In the genomic region with DNA sequence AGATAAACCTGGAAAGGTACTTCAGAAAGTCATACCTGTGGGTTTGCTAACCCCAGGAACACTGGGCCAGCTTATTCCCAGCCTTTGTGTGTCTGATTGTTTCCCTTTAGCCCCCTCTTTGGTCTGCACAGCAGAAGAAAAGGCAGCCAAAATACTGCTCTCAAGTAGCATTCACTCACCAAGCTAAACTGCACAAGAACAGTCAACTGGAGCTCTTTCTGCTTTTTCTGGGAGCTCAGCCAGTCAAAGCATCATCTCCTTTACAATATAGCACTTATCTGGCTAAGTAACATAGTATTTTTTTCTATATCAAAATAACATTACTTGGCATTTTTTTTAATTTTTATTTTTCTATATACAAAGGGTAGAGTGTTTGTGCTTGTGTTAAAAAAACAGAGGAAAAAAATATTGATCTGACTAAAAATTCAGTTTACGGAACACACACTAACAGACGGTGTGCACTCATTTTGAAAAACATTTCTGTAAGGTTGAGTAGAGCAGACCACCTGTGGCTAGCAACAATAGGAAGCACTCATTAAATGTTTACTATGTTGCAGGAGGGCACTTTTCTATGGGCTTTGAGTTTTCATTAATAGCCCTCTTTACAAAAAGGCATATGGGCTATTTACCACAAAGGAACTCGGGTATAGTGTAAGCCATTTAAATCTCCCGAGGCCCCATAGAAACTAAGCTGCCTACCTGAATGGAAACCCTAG, we compare ENCODE assay signal across 17 mouse cellular contexts.
DNase-seq lines count a peak whose midpoint lies in the region; ATAC-seq and TF ChIP-seq lines count a peak whose summit lies in the region.
"Had no signal": no experiment of that assay in that cellular context is flagged by ENCODE, and none has a peak within 500 bp of the region (broad histone marks: within the 10 kb centered on the region; RNA-seq: fewer than 3 reads in every experiment).

No protein-coding gene starts in this region.

- no peak; the same call in 1 of the 2 replicates for ATAC-seq in hindbrain, postnatal 0 days
- no peak for ATAC-seq in hindbrain, embryonic 12.5 days (ENCODE audit: low FRiP score)
- no peak for ATAC-seq in lung, embryonic 16.5 days (ENCODE audit: low read depth)
- peak; percentile 40; the same call in 1 of the 2 replicates for ATAC-seq in forebrain, embryonic 16.5 days
- no peak for ATAC-seq in stomach, embryonic 16.5 days (ENCODE audit: insufficient read depth, low FRiP score)
- ATAC-seq: inflammation-experienced regulatory T-cells, adult 6 months; midbrain, embryonic 16.5 days had no signal

- TF ChIP-seq CTCF in hindbrain, postnatal 0 days (IDR thresholded peaks at IDR 0.05; ENCODE audit: low read depth): no peak

- peak; percentile 44 for DNase-seq in hindbrain, postnatal 0 days (ENCODE audit: low spot score)
- DNase-seq in lung, postnatal 14 days: no peak
- no peak for DNase-seq in urinary bladder, adult 18-20 months (ENCODE audit: low spot score in 2 of 2)
- no peak for DNase-seq in embryo, embryonic 9.5 days (ENCODE audit: extremely low spot score)
- DNase-seq: adrenal gland, postnatal 14 days; cerebellum, postnatal 25 days; gastrocnemius, postnatal 14 days; lung, adult 2 months had no signal

- H3K4me1 ChIP-seq in hindbrain, postnatal 0 days (ENCODE audit: insufficient read depth, low read length): no peaks in the 10 kb centered on the region
- H3K4me1 ChIP-seq in hindbrain, embryonic 12.5 days: no peaks in the 10 kb centered on the region
- no peaks in the 10 kb centered on the region for H3K4me1 ChIP-seq in lung, embryonic 16.5 days (replicated peaks; ENCODE audit: control insufficient read depth, insufficient read depth, low read length)
- H3K4me1 ChIP-seq in forebrain, embryonic 16.5 days (replicated peaks; ENCODE audit: control insufficient read depth, insufficient read depth, low read length): 0 out of 2 replicates have a peak, but pooled peaks cover 2% of the 10 kb centered on the region
- peaks cover 5% of the 10 kb centered on the region; the same call in 1 of the 2 replicates for H3K4me1 ChIP-seq in stomach, embryonic 16.5 days (ENCODE audit: control insufficient read depth, insufficient read depth, low read length)

- no peaks in the 10 kb centered on the region for H3K27me3 ChIP-seq in hindbrain, postnatal 0 days (ENCODE audit: insufficient read depth, low read length)
- no peaks in the 10 kb centered on the region for H3K27me3 ChIP-seq in hindbrain, embryonic 12.5 days
- no peaks in the 10 kb centered on the region for H3K27me3 ChIP-seq in lung, embryonic 16.5 days (ENCODE audit: control insufficient read depth, insufficient read depth, low read depth, low read length)
- H3K27me3 ChIP-seq in forebrain, embryonic 16.5 days (replicated peaks; ENCODE audit: control insufficient read depth, insufficient read depth, low read length): no peaks in the 10 kb centered on the region
- no peaks in the 10 kb centered on the region for H3K27me3 ChIP-seq in stomach, embryonic 16.5 days (ENCODE audit: control insufficient read depth, insufficient read depth, low read length)
- H3K27me3 ChIP-seq: embryonic facial prominence, embryonic 13.5 days had no signal

- 39% methylated on average over 4 of the region's 4 CpGs for WGBS in hindbrain, postnatal 0 days
- 66% methylated on average over 4 of the region's 4 CpGs for WGBS in hindbrain, embryonic 12.5 days
- 83% methylated on average over 4 of the region's 4 CpGs for WGBS in lung, embryonic 16.5 days
- 20% methylated on average over 4 of the region's 4 CpGs for WGBS in forebrain, embryonic 16.5 days
- 83% methylated on average over 4 of the region's 4 CpGs for WGBS in stomach, embryonic 16.5 days

- no peak overlapping the region for H3K9ac ChIP-seq in hindbrain, postnatal 0 days (replicated peaks; ENCODE audit: low read length)
- H3K9ac ChIP-seq in hindbrain, embryonic 12.5 days: no peak overlapping the region
- H3K9ac ChIP-seq in lung, embryonic 16.5 days (ENCODE audit: low read length): no peak overlapping the region
- H3K9ac ChIP-seq in forebrain, embryonic 16.5 days (replicated peaks; ENCODE audit: low read depth, low read length): no peak overlapping the region
- H3K9ac ChIP-seq in stomach, embryonic 16.5 days (ENCODE audit: low read length): no peak overlapping the region
- H3K9ac ChIP-seq: embryonic facial prominence, embryonic 13.5 days had no signal

- no peak overlapping the region for H3K4me2 ChIP-seq in hindbrain, postnatal 0 days (ENCODE audit: low read depth, low read length)
- H3K4me2 ChIP-seq in hindbrain, embryonic 12.5 days (replicated peaks): no peak overlapping the region
- H3K4me2 ChIP-seq in lung, embryonic 16.5 days (ENCODE audit: low read depth, low read length): no peak overlapping the region
- no peak overlapping the region for H3K4me2 ChIP-seq in forebrain, embryonic 16.5 days (ENCODE audit: low read length)
- no peak overlapping the region for H3K4me2 ChIP-seq in stomach, embryonic 16.5 days (ENCODE audit: low read depth, low read length)
- H3K4me2 ChIP-seq: embryonic facial prominence, embryonic 13.5 days had no signal

- no peak overlapping the region for H3K4me3 ChIP-seq in hindbrain, postnatal 0 days (ENCODE audit: low read length)
- H3K4me3 ChIP-seq in hindbrain, embryonic 12.5 days: no peak overlapping the region
- H3K4me3 ChIP-seq in lung, embryonic 16.5 days (ENCODE audit: low read length): no peak overlapping the region
- H3K4me3 ChIP-seq in forebrain, embryonic 16.5 days (replicated peaks; ENCODE audit: low read length): no peak overlapping the region
- no peak overlapping the region for H3K4me3 ChIP-seq in stomach, embryonic 16.5 days (replicated peaks; ENCODE audit: low read length)
- H3K4me3 ChIP-seq: embryonic facial prominence, embryonic 13.5 days; left cerebral cortex, adult 2 months had no signal

- H3K27ac ChIP-seq in hindbrain, postnatal 0 days: no peak overlapping the region; the same call in 1 of the 2 replicates
- H3K27ac ChIP-seq in hindbrain, embryonic 12.5 days: no peak overlapping the region
- peak overlapping the region; percentile 57; the same call in 1 of the 2 replicates for H3K27ac ChIP-seq in lung, embryonic 16.5 days (ENCODE audit: low read length)
- no peak overlapping the region for H3K27ac ChIP-seq in forebrain, embryonic 16.5 days (ENCODE audit: low read length)
- H3K27ac ChIP-seq in stomach, embryonic 16.5 days (ENCODE audit: low read length): peak overlapping the region; percentile 47; the same call in 1 of the 2 replicates
- H3K27ac ChIP-seq: embryonic facial prominence, embryonic 13.5 days; left cerebral cortex, adult 2 months had no signal

- H3K36me3 ChIP-seq in hindbrain, postnatal 0 days (ENCODE audit: insufficient read depth, low read length): no peaks in the 10 kb centered on the region
- no peaks in the 10 kb centered on the region for H3K36me3 ChIP-seq in hindbrain, embryonic 12.5 days
- H3K36me3 ChIP-seq in lung, embryonic 16.5 days (ENCODE audit: control insufficient read depth, insufficient read depth, low read length): no peaks in the 10 kb centered on the region
- H3K36me3 ChIP-seq in forebrain, embryonic 16.5 days (ENCODE audit: control insufficient read depth, insufficient read depth): no peaks in the 10 kb centered on the region
- no peaks in the 10 kb centered on the region for H3K36me3 ChIP-seq in stomach, embryonic 16.5 days (ENCODE audit: control insufficient read depth, insufficient read depth, low read length)
- H3K36me3 ChIP-seq: embryonic facial prominence, embryonic 13.5 days; G1E had no signal

- H3K9me3 ChIP-seq in hindbrain, postnatal 0 days (ENCODE audit: low read length): no peaks in the 10 kb centered on the region
- H3K9me3 ChIP-seq in hindbrain, embryonic 12.5 days (replicated peaks): no peaks in the 10 kb centered on the region
- no peaks in the 10 kb centered on the region for H3K9me3 ChIP-seq in lung, embryonic 16.5 days (ENCODE audit: control insufficient read depth, low read length)
- no peaks in the 10 kb centered on the region for H3K9me3 ChIP-seq in forebrain, embryonic 16.5 days (ENCODE audit: control insufficient read depth, low read length)
- H3K9me3 ChIP-seq in stomach, embryonic 16.5 days (replicated peaks; ENCODE audit: control insufficient read depth, low read length): no peaks in the 10 kb centered on the region
- H3K9me3 ChIP-seq: embryonic facial prominence, embryonic 13.5 days; G1E had no signal

Comparison
In these comparisons a context has a peak if more than half of its experiments do, and no peak if none do; other contexts are left out.
1. H3K27ac ChIP-seq: peak in lung, embryonic 16.5 days (single experiment) and stomach, embryonic 16.5 days (single experiment); none in hindbrain, postnatal 0 days (single experiment), hindbrain, embryonic 12.5 days (single experiment) and forebrain, embryonic 16.5 days (single experiment).